Mouse (Mus musculus) testis, postnatal 14 days (tissue): Measurements from ENCODE around the gene Espnl.

ENCODE experiments used
- DNase-seq: peaks from one replicate; pipeline ENCODE4 v3.0.0; 2021; ENCODE audit warnings: low spot score

Gene Espnl

DNA sequence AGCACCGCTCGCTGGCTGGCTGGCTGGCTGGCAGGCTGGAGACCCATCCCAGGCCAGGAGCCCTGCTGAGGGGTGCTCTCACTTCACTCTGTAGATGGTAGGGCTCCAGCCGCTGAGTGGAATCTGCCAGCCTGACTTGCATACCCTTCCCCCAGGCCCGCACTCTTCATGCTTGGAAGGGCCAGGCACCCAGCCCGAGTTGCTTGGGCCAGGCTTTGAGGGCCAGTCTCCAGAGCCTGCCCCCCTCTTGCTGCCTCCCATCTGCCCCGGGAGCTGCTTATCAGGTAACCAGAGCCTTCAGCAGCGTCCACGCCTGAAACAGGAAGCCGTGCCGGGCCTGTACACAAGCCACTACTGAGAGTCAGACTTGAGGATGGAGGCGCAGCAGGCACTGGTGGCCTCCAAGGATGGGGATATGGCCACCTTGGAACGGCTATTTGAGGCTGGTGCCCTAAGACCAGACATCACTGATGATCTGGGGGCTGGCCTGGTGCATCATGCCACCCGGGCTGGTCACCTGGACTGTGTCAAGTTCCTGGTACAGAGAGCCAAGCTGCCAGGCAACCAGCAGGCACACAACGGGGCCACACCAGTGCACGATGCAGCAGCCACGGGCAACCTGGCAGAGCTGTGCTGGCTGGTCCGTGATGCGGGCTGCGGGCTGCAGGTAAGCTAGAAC, at the start of gene Espnl:
TSS of gene Espnl (plus strand) at position 316 of the 679 bp plus-strand sequence.
- no peak for DNase-seq

DNA sequence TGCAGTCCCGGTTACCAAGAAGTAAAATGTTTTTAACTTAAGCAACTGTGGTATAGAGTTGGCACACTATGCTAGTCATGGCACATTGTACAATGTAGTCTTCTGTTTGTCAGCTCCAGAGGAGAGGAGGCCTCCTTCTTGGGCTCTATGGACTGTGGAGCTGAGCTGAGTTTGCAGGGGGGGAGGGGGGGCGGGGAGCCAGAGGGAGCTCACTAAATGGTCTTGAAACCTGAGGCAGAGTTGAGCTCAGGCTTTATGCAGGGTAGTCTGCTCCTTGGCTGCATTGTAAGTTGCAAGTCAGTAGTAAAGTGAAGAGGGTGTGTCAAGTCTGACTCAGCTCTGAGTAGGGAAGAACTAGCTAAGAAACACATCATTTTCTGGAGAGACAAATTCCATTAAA, 49.6 kb upstream of the Espnl start:
- no peak for DNase-seq

DNA sequence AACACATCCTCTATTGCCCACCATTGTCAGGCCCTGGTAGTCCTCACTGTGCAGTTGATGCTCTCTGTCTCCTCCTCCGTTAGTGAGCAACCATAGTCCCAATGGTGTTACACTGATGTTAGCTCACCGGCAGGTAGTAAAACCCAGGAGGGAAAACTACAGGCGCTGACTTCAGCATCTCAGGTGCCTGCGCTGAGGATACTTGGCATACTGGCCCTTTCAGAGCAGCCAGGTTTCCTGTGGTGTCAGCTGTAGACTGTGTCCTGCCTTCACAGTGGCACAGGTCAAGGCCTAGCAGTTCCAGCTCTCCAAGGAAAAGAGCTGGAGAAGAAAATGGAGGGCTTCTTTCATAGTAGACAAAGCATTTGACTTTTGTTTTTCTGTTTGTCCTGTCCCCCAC, 45.3 kb upstream of the Espnl start:
- no peak for DNase-seq

DNA sequence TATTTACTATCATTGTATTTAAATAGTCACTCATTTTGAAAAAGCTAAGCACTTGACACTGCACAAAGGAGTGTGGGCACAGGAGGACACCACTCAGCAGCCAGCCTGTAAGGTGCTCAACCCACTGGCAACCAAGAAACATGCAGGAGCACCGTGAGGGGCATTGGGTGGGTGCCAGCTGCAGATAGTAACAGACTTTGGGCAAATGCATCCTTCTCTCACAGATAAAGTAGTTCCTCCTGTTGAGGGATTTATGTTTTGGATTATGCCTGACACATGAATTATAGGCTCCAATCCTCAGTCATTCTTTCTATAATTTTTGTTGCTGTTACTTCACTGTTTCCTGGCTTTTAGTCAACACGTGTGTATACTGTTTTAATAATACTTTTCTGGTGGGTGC, 44.4 kb upstream of the Espnl start:
- DNase-seq, result no peak

DNA sequence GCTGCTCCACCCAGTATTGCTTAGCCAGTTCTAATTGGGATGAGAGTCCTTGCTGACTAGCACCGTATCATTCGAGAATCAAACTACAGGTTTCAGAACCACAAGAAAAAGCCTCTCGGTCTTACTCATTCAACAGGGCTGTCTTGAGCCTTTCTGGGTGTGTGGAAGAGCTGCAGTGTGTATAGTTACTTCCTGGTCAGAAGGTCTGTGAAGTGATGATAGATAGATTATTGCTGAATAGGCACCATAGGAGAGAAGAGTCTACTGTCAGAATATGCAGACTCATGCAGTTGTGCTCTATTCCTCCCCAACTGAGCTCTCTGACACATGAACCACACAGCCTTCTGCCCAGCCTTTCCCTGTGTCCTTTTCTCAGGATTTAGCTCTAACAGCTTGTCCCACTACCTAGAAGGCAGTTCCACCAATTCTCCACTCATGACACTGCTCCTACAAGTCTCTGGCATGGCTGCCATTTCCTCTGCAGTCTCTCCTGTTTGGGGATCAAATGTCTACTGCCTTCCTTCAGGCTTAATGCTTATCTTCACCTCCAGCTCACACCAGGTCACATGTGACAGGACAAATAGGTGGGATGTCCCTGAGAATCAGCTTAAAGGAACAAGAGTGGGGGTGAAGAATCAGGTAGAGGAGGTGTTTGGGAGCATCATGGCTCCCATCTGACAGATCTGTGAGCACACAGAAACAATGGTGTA, 43.3 kb upstream of the Espnl start:
- no peak for DNase-seq

DNA sequence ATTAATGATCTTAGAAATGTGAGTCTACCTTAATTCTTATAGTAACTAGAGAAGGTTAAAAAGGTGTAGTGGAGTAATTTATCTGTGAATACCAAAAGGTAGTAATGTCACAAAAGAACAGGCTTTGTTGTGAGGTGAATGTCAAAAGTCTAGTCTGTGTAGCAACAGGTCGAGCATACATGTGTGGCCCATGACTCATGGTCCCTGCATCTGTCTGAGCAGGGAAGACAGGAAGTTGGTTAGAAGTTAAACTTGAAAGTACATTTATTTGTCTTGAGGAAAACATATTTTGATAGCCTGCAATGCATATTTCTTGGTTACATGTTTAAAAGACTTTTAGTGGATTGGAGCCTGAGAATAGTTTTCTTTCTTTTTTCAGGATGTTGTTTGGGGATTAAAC, 42.7 kb upstream of the Espnl start:
- no peak for DNase-seq

DNA sequence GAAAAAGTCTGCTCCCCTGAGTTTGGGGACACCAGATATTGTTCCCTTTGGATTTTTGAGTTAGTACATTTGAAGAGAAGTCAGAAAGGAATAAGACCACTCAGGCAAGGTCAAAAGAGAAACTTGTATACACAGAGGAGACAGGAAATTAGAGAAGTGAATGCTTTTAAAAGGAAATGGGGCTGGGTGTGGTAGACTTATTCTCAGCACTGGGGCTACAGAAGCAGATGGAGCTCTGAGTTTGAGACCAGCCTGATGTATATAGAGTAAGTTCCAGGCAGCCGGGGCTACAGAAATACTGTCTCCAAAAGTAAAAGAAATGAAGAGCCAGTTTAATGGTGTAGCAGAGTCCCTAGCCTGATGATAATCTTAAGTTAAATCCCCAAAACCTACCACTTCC, 39.3 kb upstream of the Espnl start:
- DNase-seq, result no peak

DNA sequence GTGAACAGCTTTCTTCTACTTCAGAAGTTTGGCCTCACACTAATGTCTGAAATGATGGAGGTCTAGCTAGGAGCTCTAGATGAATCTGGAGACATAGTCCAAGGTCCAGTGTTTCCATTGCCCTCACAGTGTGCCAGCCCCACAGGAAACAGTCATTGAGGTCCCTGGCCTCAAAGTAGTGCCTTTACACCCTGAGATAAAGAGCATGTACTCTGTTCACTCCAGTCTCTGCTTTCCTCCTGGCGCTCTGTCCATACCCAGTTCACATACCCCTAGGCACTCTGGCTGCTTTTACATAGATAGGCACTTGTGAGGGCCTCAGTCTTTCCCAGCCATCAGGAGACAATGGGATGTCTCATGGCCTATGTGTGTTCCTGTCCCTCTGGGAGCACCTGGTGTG, 32.5 kb upstream of the Espnl start:
- DNase-seq, result no peak

DNA sequence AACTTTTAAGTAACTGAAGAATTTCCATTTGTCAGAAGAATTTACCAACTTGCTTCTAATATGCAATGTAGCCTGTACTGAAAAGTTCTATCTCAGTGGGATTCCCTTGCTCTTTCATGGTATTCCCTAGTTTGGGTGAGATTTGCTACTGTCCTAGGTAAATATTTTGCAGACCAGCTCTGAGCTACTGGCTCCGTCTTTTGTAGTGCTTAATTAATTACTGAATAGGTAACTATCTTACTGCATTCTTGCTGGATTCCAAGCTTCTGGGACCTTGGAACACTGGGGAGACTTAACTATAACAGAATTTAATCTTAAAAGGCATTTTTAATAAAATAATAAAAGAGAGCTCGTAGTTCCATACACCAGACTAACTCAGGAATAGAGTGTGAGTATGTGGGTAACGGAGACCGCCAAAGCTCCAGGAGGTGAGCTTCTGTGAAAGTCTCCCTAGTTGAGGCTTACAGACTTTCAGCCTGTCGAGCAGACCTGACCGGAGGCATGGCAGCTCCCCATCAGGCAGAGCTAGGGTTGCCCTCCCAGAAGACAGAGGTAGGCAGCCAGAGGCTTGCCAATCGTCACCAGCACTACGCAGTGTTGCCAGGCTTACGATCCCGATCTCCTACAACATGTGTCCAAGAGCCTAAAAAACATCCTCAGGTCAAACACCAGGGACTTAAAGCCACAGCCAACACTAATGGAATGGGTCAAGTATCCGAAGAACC, 29.6 kb upstream of the Espnl start:
- no peak for DNase-seq

DNA sequence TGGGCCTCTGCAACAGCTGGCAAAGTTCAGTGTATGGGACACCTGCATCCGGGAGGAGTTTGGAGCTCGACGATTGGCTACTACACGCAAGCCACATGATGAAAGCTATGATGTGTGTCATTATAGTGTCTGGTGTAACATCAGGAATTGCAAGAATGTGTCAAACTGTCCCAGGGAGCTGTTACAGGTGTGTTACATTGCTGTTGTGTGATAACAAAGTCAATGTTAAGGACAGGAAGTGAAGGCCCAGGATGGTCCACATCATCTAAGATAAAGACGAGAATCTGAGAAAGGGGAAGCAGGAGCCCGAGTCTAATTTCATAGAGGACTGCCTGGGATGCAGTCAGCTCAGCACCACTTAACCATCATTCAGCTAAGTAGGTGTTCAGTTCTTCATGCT, 26.3 kb upstream of the Espnl start:
- no peak for DNase-seq

DNA sequence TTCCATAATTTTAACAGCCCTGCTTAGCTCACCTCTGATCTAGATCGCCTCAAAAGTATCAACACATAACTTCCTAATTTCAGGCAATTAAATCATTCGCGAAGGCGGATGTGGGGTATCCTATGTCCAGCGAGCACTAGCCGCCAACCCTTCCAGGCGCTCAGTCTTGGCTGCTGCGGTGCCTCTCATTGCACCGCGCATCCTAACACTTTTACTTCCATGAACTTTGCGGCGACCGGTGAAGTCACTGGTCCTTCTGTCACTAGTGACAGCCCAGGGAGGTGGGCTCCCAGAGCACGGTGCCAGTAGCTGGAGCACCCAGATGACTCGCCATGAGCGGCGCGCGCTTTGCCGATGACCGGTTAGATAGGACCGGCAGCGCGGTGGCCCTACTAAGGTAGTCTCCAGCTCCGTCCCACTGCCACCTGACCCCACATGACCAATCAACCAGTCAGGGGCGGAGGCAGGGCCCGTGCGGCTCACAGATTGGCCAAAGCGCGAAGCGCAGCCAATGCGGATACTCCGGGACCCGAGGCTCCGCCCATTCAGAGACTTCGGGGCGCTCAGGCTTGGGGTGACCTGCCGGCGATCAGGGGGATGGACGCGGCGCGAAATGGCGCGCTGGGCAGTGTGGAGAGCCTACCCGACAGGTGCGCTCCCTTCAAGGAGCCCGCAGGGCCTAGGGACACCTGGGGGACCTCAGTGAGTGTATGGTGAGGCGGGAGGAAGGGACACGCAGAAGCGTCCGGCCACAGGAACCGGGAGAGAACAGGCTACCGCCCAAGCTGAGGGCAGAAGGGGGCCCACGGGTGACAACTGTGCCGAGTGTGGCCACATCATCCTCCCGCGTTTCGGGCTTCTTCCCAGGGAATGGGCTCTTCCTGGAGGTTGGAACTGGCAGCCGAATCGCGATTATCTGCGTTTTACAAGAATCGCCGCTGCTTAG, 23.8 kb upstream of the Espnl start, which contains the start of gene Scly:
TSS of gene Scly (plus strand) at position 540 of the 946 bp plus-strand sequence.
- peak; percentile 86 for DNase-seq

DNA sequence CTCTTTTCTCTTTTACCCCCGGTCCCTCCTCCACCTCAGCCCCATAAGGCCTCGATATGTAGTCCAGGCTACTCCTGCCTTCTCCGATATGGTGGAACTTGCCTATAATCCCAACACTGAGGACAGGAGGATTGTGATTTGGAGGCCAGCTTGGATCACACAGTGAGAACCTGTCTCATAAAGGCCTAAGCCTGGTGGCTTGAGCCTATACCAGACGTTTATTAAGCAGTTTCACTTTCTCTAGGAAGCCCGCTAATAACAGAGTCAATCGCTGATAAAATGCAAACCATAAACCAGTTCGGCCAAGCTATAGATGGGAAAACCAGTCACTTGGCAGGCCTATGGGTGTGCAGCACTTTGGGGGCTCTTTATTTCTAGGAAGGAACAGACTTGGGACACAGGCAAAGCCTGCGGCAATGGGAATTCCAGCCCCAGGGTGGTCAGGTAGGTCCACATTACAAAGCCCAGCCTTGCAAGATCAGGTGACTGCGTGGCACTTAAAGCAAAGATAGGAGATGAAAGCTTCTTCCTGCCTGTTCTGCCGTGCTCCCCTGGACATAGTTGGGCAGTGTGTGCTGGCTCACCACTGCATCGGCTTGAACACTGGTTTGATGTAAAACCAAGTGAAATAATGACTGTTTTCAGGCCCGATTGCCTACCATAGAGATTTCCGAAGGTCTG, 22.7 kb upstream of the Espnl start:
- no peak for DNase-seq

DNA sequence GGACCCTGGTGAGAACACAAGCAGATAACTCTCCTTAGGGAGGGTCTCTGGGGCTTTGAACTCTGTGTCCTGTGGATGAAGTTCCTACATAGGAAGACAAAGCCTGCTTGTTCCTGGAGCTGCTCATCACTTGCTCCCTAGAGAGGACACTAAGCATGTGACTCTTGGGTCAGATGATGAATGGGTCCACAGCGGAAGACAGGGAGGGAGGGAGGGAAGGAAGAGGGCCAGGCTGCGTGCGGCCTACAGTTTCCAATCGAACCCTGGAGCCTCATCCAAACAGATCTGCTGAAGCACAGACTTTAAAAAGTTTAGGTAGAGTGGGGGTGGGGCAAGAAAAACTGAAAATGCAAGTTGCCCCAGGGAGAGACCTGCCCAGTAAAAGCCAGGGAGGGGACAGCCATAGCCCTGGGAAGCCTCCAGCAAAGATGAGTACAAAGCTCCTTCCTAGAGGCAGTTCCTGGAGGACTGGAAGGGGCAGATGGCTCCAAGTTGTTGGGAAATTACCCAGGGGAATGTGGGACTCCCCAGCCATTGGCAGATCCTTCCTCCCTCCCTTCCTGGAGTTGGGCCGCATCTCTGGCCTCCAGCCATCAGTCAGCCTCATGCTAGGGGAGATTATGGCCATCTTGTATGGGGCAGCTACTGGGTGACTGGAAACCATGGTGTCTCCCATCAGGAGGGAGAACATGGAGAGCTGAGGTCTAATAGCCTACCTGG, 22.0 kb upstream of the Espnl start:
- DNase-seq, result no peak

DNA sequence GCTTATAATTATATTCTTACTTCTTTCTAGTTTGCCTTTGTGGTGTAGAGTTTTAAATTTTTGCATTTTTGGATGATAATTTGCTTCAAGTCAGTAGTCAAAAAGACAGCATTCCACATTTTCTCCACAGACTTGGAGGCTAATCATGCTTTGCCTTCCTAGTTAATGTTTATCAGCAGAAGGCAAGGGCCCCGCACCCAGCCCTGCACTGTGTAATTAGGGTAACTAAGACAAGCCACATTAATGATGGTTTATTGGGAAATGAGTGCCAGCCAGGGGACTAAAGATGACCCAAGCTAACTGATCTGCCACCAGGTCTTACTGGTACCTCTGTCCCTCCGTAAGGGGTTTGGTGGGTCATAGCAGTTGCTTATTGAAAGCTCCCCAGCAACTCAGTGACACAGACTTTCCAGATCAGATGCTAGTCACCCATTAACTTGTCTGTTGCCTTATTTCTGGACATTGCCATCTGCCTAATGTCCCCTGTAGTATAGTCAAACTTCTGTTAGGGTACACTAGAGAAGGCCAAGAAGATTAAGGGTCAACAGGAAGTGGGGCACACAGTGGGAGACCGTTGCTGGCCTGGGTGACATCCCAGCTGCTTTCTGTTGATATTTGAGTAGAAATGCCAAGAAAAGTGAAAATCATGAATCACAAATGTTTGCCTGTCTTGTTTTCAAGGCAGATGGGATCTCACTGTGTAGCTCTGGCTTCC, 20.5 kb upstream of the Espnl start:
- DNase-seq, result no peak

DNA sequence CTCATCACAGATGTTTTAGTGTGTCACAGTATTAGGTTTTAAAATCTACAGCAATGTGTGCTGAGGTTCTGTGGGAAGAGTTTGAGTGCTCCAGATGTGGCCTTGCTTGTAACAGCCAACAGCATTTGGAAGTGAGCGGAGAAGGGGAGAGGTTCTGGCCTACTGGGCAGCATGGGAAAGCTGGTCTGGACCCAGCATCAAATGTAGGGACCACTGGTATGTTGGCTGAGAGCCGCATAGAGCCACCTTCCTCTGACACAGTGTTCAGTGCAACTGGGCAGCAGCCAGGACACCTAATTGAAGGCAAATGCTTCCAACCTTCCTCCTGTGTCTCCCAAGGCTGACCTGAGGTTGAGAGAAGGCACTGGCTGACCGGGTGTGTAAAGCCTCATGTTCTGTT, 19.9 kb upstream of the Espnl start:
- no peak for DNase-seq

DNA sequence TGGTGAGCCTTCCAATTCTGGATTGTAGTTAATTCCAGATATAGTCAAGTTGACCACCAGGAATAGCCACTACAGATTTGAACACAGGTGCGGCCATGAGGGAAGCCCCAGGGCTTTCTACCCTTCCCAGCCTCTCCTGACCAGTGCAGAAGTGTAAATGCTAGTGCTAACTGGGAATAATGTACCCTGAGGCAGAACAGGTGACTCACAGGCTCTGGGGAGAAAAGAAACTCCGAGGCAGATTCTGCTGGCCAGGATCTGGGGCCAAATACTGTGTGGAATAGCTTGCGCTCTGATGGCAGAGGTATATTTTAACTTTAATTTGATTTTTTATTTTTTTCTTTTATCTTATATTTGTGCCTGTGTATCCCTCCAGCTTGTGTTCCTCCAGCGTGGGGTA, 17.3 kb upstream of the Espnl start:
- no peak for DNase-seq

DNA sequence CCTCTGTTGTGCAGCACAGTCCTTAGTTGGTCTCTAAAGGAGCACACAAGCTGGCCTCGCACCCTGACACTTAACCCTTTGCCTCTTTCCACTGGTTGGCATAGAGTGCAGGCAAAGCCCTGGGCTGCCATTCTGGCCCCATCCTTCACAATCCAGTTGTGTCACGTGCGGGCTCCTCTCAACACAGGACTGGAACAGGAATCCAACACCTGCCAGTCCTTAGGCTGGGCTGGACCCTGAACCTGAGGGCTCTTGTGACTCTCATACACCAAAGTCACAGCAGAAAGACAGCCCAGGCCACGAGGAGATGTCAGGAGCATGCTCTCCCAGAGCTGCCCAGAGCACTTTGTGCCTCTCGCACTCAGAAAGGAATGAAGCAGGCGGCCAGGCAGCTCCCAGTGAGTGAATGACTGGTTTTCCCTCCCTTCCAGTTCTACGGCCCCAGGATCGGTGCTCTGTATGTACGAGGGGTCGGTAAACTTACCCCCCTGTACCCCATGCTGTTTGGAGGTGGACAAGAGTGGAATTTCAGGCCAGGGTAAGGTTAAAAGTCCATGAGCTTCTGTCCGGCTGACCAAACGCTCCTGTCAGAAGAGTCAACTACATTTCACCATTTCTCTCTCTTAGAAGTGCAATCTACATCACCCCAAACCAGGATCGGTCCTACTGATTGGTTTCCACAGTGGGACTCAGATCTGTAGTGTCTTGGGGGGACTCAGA, 12.3 kb upstream of the Espnl start:
- no peak for DNase-seq

DNA sequence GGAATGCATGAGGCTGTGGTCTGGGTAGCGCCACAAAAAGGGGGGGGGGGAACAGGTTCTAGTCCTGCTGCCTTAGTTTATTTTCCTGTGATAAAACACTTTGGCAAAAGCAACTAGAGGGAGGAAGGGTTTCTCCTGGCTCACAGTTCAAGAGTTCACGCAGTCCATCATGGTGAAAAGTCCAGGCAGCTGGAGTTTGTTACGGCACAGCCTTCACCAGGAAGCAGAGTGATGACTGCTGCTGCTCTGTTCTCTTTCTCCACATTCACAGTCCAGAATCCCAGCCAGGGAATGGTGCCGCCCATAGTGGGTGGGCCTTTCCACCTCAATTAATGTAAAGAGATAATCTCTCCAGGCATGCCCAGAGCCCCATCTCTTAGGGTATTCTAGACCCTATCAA, 9.6 kb upstream of the Espnl start:
- DNase-seq, result no peak

DNA sequence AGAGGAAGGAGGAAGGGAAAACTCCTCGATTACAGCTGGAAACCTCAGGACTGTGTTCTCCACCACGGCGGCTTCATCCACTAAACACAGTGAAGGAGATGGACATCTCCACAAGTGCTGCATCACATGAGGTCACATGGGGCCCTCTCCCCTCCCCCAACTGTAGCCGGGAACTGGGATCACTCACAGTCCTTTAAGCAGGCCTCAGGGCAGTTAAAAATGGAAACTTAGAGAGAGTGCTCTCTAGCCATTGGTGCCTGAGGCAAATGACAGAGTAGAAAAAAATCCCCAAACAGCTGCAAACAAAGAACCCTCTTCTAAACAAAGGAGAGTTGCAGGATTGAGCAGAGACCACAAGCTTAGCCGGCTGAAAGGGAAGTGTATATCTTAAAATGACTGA, 8.6 kb upstream of the Espnl start:
- DNase-seq, result no peak

DNA sequence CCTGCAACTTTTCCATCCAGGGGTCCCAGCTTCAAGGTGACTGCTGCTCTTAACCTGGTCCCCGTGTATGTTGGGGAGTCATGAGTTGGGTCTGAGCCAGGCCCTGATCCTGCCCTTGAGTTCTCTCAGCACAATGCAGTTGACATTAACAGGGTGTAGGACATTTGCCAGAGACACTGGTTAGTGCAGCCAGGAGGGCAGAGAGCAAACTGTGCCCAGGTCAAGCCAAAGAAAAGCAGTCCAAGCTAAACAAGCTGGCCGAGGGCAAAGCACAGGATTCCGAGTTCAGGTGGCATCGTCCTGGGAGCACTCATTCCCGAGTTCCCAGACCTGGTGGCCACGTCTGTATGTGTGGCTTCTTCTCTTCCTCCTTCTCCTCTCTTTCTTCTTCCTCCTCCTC, 4.2 kb upstream of the Espnl start:
- no peak for DNase-seq
